Comparison of ENCODE assay signal across 15 mouse cellular contexts in the genomic region with DNA sequence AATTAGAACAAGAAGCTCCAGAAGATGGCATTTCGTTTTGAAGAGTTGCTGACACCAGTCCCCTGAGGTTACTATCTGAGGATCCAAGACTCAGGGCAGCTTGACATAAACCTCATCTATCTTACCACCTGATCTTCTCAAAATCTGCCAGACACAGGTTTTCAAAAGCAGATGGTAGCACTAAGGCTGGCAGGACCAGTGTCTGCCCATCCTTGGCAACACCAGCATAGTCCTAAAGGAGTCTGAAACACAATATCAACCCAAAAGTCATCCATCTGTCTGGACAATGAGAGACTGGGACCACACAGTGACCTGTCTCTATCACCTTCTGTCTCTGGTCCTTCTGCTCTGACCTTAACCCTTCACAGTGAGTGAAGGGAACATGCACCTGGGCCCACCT.
"Had no signal": no experiment of that assay in that cellular context is flagged by ENCODE, and none has a peak within 500 bp of the region (broad histone marks: within the 10 kb centered on the region; RNA-seq: fewer than 3 reads in every experiment).

No protein-coding gene starts in this region.

- H3K4me3 ChIP-seq: left cerebral cortex, adult 2 months; limb, embryonic 15.5 days; liver, embryonic 12.5 days; megakaryocyte, embryonic 14.5 days; midbrain, embryonic 15.5 days; neural tube, embryonic 13.5 days had no signal

- H3K9me3 ChIP-seq: limb, embryonic 15.5 days; liver, embryonic 12.5 days had no signal

- ATAC-seq: liver, embryonic 12.5 days; midbrain, embryonic 15.5 days had no signal

- H3K4me1 ChIP-seq: limb, embryonic 15.5 days; liver, embryonic 12.5 days; megakaryocyte, embryonic 14.5 days had no signal

- H3K36me3 ChIP-seq: limb, embryonic 15.5 days; liver, embryonic 12.5 days; midbrain, embryonic 15.5 days; neural tube, embryonic 13.5 days had no signal

- H3K27me3 ChIP-seq: limb, embryonic 15.5 days; liver, embryonic 12.5 days; megakaryocyte, embryonic 14.5 days; midbrain, embryonic 15.5 days; neural tube, embryonic 13.5 days had no signal

- H3K4me2 ChIP-seq: limb, embryonic 15.5 days; liver, embryonic 12.5 days; lung, embryonic 14.5 days; midbrain, embryonic 11.5 days; midbrain, embryonic 15.5 days; neural tube, embryonic 13.5 days had no signal

- H3K9ac ChIP-seq: limb, embryonic 15.5 days; liver, embryonic 12.5 days; lung, embryonic 14.5 days; midbrain, embryonic 15.5 days; neural tube, embryonic 13.5 days had no signal

- DNase-seq: kidney, adult 9 months; kidney, postnatal 14 days; lung, embryonic 14.5 days; lung, postnatal 10 days; lung, postnatal 4 days; right cerebral cortex, postnatal 25 days; thymus, adult 2 months; thymus, postnatal 25 days had no signal

- H3K27ac ChIP-seq: left cerebral cortex, adult 2 months; limb, embryonic 15.5 days; liver, embryonic 12.5 days; midbrain, embryonic 15.5 days; neural tube, embryonic 13.5 days had no signal
